In the genomic region with DNA sequence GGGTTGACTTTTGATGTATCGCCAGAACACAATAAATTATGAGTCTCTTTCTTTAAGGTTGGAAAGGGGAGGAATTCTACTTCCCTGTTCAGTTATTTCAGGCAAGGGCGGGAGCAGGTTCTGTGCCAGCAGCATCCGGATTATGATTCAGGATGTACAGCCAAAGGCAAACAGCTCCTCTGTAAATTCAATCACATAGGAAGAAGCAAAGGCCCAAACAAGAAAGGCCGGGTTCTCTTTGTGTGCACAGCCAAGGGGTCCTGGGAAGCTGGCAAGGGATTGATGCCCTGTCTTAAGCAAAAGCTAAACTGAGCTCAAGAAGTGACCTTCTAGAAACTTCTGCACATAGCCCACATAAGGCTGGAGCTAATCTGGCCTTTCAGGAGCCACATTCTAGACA, we compare ENCODE assay signal across 17 mouse cellular contexts.
"Had no signal": no experiment of that assay in that cellular context is flagged by ENCODE, and none has a peak within 500 bp of the region (broad histone marks: within the 10 kb centered on the region; RNA-seq: fewer than 3 reads in every experiment).

No protein-coding gene starts in this region.

- H3K36me3 ChIP-seq: kidney, embryonic 15.5 days; limb, embryonic 12.5 days; liver, embryonic 13.5 days; midbrain, embryonic 10.5 days; neural tube, embryonic 15.5 days had no signal

- H3K9ac ChIP-seq: kidney, embryonic 15.5 days; limb, embryonic 12.5 days; liver, embryonic 13.5 days; liver, postnatal 0 days; neural tube, embryonic 15.5 days had no signal

- H3K9me3 ChIP-seq: midbrain, embryonic 10.5 days; neural tube, embryonic 15.5 days had no signal

- H3K27ac ChIP-seq: kidney, embryonic 15.5 days; layer of hippocampus, adult 2 months; limb, embryonic 12.5 days; liver, embryonic 13.5 days; midbrain, embryonic 10.5 days; neural tube, embryonic 15.5 days had no signal

- H3K4me2 ChIP-seq: kidney, embryonic 15.5 days; limb, embryonic 12.5 days; liver, embryonic 13.5 days; neural tube, embryonic 15.5 days had no signal

- H3K4me1 ChIP-seq: kidney, embryonic 15.5 days; liver, embryonic 13.5 days; midbrain, embryonic 10.5 days; neural tube, embryonic 15.5 days had no signal

- ATAC-seq: inflammation-experienced regulatory T-cells, adult 6 months; intestine, postnatal 0 days; liver, postnatal 0 days had no signal

- H3K4me3 ChIP-seq: kidney, embryonic 15.5 days; layer of hippocampus, adult 2 months; limb, embryonic 12.5 days; liver, embryonic 13.5 days; midbrain, embryonic 10.5 days; myocyte; neural tube, embryonic 15.5 days had no signal

- DNase-seq: kidney, postnatal 4 days; liver; liver, embryonic 13.5 days; liver, postnatal 0 days; midbrain, embryonic 14.5 days; right cerebral cortex, adult 18-20 months; right cerebral cortex, postnatal 25 days; thymus, adult 2 months; thymus, postnatal 25 days had no signal

- H3K27me3 ChIP-seq: kidney, embryonic 15.5 days; limb, embryonic 12.5 days; liver, embryonic 13.5 days; neural tube, embryonic 15.5 days had no signal
